Mouse (Mus musculus) pancreas, adult 10 weeks (tissue): ENCODE measurements around the gene Sort1. TPM values are rescaled to one million over a fixed set of nuclear protein-coding genes. Genes with fewer than 3 reads are reported as not detected.

Experiments
- polyA plus RNA-seq: library from polyadenylated mRNA; stranded (reverse); fragments of 350-450 nt; fragmentation: Illumina TruSeq; extraction: RNeasy Lipid Tissue Mini Kit (QIAGEN cat#74804); gene quantifications from one replicate; pipeline ENCODE4 v1.2.3, GENCODE M21; 2015; ENCODE audit warnings: low read depth, low replicate concordance; ENCODE audit not compliant: insufficient read depth

Gene Sort1
- polyA plus RNA-seq: 8.2 TPM

GRCm38 (mm10) chr3:108283781-108284601 is at the start of gene Sort1:
TSS of gene Sort1 (plus strand) at chr3:108284082.

DNA sequence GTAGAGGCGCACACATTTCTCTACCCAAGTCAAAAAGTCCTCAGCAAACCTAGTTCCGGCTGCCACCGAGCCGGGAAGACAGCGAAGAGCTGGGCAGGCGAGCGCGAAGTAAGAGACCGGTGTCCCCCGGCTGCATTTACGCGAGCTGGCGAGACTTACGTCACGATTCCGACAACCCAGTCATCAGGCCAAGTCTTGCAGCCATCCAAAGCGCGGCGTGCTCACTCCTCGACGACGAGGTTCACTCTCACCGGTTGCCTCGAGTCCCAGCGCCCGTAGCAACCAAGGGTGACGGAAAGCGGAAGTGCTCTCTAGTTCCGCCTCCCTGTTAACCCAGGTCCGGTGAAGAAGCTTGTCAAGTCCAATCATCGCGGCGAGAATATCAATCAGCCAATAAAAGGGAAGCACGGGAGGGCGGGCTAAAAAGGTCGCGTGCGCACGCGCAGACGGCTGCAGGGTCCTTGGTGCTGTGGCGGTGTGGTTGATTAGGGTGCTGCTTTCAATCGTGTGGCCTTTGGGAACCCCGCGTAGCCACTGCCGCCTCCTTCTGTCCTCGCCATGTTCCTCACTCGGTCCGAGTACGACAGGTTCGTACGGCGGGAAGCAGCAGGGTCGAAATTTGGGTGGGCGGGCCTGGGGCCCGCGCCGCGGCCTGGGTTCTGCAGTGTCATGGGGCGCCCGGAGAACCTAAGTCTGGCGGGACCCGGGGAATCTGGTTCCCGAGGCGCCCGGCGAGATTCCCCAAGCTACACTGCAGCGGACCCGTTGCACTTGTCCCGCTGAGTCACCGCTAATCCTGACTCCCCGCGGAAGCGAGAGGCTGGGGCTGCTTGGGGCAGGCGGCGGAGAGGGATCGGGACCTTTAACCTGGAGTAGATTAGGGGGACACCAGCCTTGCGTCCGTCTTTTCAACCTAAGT is 26.9 kb upstream of the Sort1 start, which contains the start of gene Psma5:
Psma5 (plus strand) TSS at position 208 of the 919 bp plus-strand sequence.

DNA sequence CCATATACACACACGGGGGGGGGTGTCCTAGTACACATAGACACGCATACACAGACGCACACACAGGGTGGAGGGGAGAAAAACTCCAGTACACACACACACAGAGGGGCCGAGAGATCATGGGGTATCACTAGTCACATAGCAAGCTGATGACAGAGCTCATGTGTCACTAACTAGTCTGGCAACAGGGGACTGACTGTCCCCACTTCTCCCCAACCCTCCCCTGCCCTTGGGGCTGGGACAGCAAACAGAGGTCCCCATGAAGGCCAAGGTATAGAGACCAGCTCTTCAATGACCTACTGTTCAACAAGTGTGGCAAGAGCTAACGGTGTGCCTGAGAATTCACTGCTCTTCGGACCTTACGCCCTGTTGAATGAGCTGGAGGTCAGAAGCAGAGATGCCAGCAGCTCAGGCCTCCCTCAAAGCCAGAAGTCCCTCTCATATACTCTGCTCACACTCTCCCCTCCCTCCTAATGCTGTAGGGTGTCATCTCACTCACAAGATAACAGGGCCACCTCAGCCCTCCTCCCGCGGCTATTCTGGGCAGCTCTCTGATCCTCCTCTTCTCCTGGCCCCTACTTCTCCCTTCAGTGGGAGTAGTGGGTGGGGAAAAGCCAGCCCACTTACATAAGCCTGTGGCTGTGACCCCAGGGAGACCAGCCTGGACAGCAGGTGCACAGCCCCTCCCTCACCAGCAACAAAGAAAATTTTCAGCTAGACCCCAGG is 80.6 kb downstream of the Sort1 start, which contains the start of gene Mybphl:
Mybphl (plus strand) TSS at position 642 of the 726 bp plus-strand sequence.

GRCm38 (mm10) chr3:108383485-108384354 is 99.8 kb downstream of the Sort1 start, which contains the start of gene Psrc1:
TSS of gene Psrc1 (plus strand) at chr3:108383839.

Other genes with a start within 250 kb of the Sort1 start
- gene Gstm4, start 239.2 kb upstream of the Sort1 start, polyA plus RNA-seq: 3.2 TPM
- 39.0 TPM for gene Ampd2, start 197.4 kb upstream of the Sort1 start, polyA plus RNA-seq
- gene Gnat2, start 191.3 kb upstream of the Sort1 start, polyA plus RNA-seq: 4.3 TPM
- gene Gnai3, start 137.9 kb upstream of the Sort1 start, polyA plus RNA-seq: 15.9 TPM
- not detected for gene Gpr61, start 129.2 kb upstream of the Sort1 start, polyA plus RNA-seq
- 5.3 TPM for gene Amigo1, start 97.7 kb upstream of the Sort1 start, polyA plus RNA-seq
- 2.6 TPM for gene Cyb561d1, start 82.9 kb upstream of the Sort1 start, polyA plus RNA-seq
- gene Atxn7l2, start 73.1 kb upstream of the Sort1 start, polyA plus RNA-seq: 5.2 TPM
- 0.87 TPM for gene Sypl2, start 57.4 kb upstream of the Sort1 start, polyA plus RNA-seq
- gene Psma5, start 27.2 kb upstream of the Sort1 start, polyA plus RNA-seq: 19.0 TPM
- gene Mybphl, start 80.8 kb downstream of the Sort1 start, polyA plus RNA-seq: not detected
- gene Psrc1, start 99.8 kb downstream of the Sort1 start, polyA plus RNA-seq: 0.50 TPM
- 6.2 TPM for gene Celsr2, start 131.5 kb downstream of the Sort1 start, polyA plus RNA-seq
- gene Sars, start 161.1 kb downstream of the Sort1 start, polyA plus RNA-seq: 25.2 TPM